Comparison of ENCODE assay signal across 20 mouse cellular contexts in the genomic region with DNA sequence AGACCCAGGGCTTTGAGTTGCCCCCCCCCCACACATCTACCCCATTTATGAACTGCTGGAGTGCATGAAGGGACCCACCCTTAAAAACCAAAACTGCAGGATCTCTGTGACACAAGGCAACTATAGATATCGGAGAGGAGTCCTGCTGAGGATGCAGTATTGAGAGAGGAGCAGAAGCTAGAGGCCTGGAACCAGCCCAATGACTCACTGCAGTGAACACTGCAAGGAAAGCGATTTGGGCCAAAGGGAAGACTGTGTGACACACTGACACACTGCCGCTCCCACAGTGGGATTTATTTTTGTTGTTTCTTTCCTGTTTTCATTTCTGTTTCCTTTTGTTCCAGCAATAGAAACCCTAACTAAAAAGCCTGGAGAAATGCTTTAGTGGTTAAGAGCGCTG. TPM values are rescaled to one million over a fixed set of nuclear protein-coding genes. Genes with fewer than 3 reads are reported as not detected.
A peak's percentile ranks its signal among the peaks of the same experiment; 100 is the strongest.
DNase-seq lines count a peak whose midpoint lies in the region; ATAC-seq and TF ChIP-seq lines count a peak whose summit lies in the region.
"Had no signal": no experiment of that assay in that cellular context is flagged by ENCODE, and none has a peak within 500 bp of the region (broad histone marks: within the 10 kb centered on the region; RNA-seq: fewer than 3 reads in every experiment).

No protein-coding gene starts in this region.

- no peaks in the 10 kb centered on the region for H3K27me3 ChIP-seq in midbrain, embryonic 14.5 days (ENCODE audit: control insufficient read depth, insufficient read depth, low read length)
- H3K27me3 ChIP-seq in midbrain, postnatal 0 days (ENCODE audit: insufficient read depth, low read length): no peaks in the 10 kb centered on the region
- H3K27me3 ChIP-seq: embryonic facial prominence, embryonic 13.5 days; forebrain, embryonic 13.5 days; hindbrain, embryonic 15.5 days had no signal

- TF ChIP-seq CTCF in midbrain, postnatal 0 days (IDR thresholded peaks at IDR 0.05): no peak

- no peak overlapping the region for H3K27ac ChIP-seq in midbrain, embryonic 14.5 days (replicated peaks; ENCODE audit: low read depth, low read length)
- H3K27ac ChIP-seq in midbrain, postnatal 0 days (ENCODE audit: low read depth, low read length): no peak overlapping the region
- H3K27ac ChIP-seq: embryonic facial prominence, embryonic 13.5 days; forebrain, embryonic 13.5 days; heart, embryonic 13.5 days; hindbrain, embryonic 15.5 days had no signal

- H3K9ac ChIP-seq in midbrain, embryonic 14.5 days (replicated peaks; ENCODE audit: low read length): no peak overlapping the region
- H3K9ac ChIP-seq in midbrain, postnatal 0 days (replicated peaks; ENCODE audit: low read length, poor library complexity, severe bottlenecking): no peak overlapping the region
- H3K9ac ChIP-seq: embryonic facial prominence, embryonic 13.5 days; forebrain, embryonic 13.5 days; forebrain, postnatal 0 days; heart, embryonic 13.5 days; hindbrain, embryonic 15.5 days had no signal

- no peaks in the 10 kb centered on the region for H3K36me3 ChIP-seq in midbrain, embryonic 14.5 days (ENCODE audit: control insufficient read depth, insufficient read depth, low read length)
- H3K36me3 ChIP-seq in midbrain, postnatal 0 days (ENCODE audit: insufficient read depth, low read length): no peaks in the 10 kb centered on the region
- H3K36me3 ChIP-seq: embryonic facial prominence, embryonic 13.5 days; heart, embryonic 13.5 days; hindbrain, embryonic 15.5 days had no signal

- ATAC-seq in frontal cortex, adult (ENCODE audit: low TSS enrichment): peak; percentile 76
- ATAC-seq in midbrain, embryonic 14.5 days (ENCODE audit: low FRiP score, low TSS enrichment): no peak
- no peak for ATAC-seq in midbrain, postnatal 0 days (ENCODE audit: low FRiP score)
- ATAC-seq: forebrain, embryonic 13.5 days; forebrain, postnatal 0 days; intestine, embryonic 16.5 days had no signal

- H3K9me3 ChIP-seq in midbrain, embryonic 14.5 days (ENCODE audit: control insufficient read depth, low read length): no peaks in the 10 kb centered on the region
- H3K9me3 ChIP-seq in midbrain, postnatal 0 days (ENCODE audit: low read length): no peaks in the 10 kb centered on the region
- H3K9me3 ChIP-seq: embryonic facial prominence, embryonic 13.5 days; forebrain, embryonic 13.5 days; heart, embryonic 13.5 days; hindbrain, embryonic 15.5 days had no signal

- no peak overlapping the region for H3K4me2 ChIP-seq in midbrain, embryonic 14.5 days (ENCODE audit: low read length)
- H3K4me2 ChIP-seq in midbrain, postnatal 0 days (ENCODE audit: low read depth, low read length, poor library complexity, severe bottlenecking): no peak overlapping the region
- H3K4me2 ChIP-seq: embryonic facial prominence, embryonic 13.5 days; forebrain, embryonic 13.5 days; heart, embryonic 13.5 days; hindbrain, embryonic 15.5 days had no signal

- H3K4me3 ChIP-seq in midbrain, embryonic 14.5 days (replicated peaks; ENCODE audit: low read depth, low read length): no peak overlapping the region
- no peak overlapping the region for H3K4me3 ChIP-seq in midbrain, postnatal 0 days (ENCODE audit: low read depth, low read length)
- H3K4me3 ChIP-seq: embryonic facial prominence, embryonic 13.5 days; forebrain, embryonic 13.5 days; heart, embryonic 13.5 days; hindbrain, embryonic 15.5 days had no signal

- no peaks in the 10 kb centered on the region for H3K4me1 ChIP-seq in midbrain, embryonic 14.5 days (ENCODE audit: control insufficient read depth, insufficient read depth, low read length)
- no peaks in the 10 kb centered on the region for H3K4me1 ChIP-seq in midbrain, postnatal 0 days (ENCODE audit: insufficient read depth, low read length)
- H3K4me1 ChIP-seq: embryonic facial prominence, embryonic 13.5 days; forebrain, embryonic 13.5 days; heart, embryonic 13.5 days; hindbrain, embryonic 15.5 days had no signal

- DNase-seq in frontal cortex, postnatal 25 days (ENCODE audit: low spot score in 2 of 2): no peak
- DNase-seq in 3T3-L1 (ENCODE audit: low read depth, low spot score) (peak; percentile 94), NIH3T3 (ENCODE audit: low read depth) (peak; percentile 84)
- peak; percentile 57 for DNase-seq in brain, adult 2 months (ENCODE audit: low read depth, low spot score)
- DNase-seq in midbrain, embryonic 14.5 days: no peak
- DNase-seq in thymus, postnatal 14 days: no peak
- no peak for DNase-seq in midbrain, postnatal 0 days (ENCODE audit: low spot score)
- DNase-seq: cerebellum, adult 11-12 months; cerebellum, adult 9-11 months; cerebellum, postnatal 36 days; forebrain, postnatal 0 days; gastrocnemius, postnatal 36 days; heart, adult 11 months; heart, postnatal 36 days had no signal

- 81% methylated on average over 4 of the region's 4 CpGs for WGBS in midbrain, embryonic 14.5 days
- WGBS in midbrain, postnatal 0 days: 76% methylated on average over 4 of the region's 4 CpGs

RNA-seq across cellular contexts. Expression of gene Tspan33, which starts 8.1 kb away (rescaled TPM):
- 3.2 and 3.8 TPM in 2 replicates for polyA plus RNA-seq in midbrain, embryonic 14.5 days (2014; fragmentation: Nextera tagmentation; extraction: Ambion mirVana)
- total RNA-seq in midbrain, postnatal 0 days (2014; rRNA removed): 13.8 and 18.5 TPM in 2 replicates
- 10.7 and 12.4 TPM in 2 replicates for polyA plus RNA-seq in midbrain, postnatal 0 days (2015; fragmentation: Nextera tagmentation; extraction: Ambion mirVana)

RNA-seq across cellular contexts. Expression of gene Smo, which starts 49.4 kb away (rescaled TPM):
- 9.2 and 14.4 TPM in 2 replicates for polyA plus RNA-seq in midbrain, embryonic 14.5 days (2014; fragmentation: Nextera tagmentation; extraction: Ambion mirVana)
- total RNA-seq in midbrain, postnatal 0 days (2014; rRNA removed): 38.7 and 42.3 TPM in 2 replicates
- 7.2 and 7.8 TPM in 2 replicates for polyA plus RNA-seq in midbrain, postnatal 0 days (2015; fragmentation: Nextera tagmentation; extraction: Ambion mirVana)

Comparison
In these comparisons a context has a peak if more than half of its experiments do, and no peak if none do; other contexts are left out.
1. DNase-seq: peak in 3T3-L1 (single experiment), NIH3T3 (single experiment) and brain, adult 2 months (single experiment); none in frontal cortex, postnatal 25 days (0 of 2), midbrain, embryonic 14.5 days (single experiment), thymus, postnatal 14 days (single experiment) and midbrain, postnatal 0 days (single experiment).